Mouse (Mus musculus): ENCODE results near the gene Card14. TPM values are rescaled to one million over a fixed set of nuclear protein-coding genes. Genes with fewer than 3 reads are reported as not detected.
"Not testable (repeated sequence)": the region's sequence is repeated elsewhere in the genome, so short reads cannot be mapped to it uniquely, and the experiment has no call there.

Gene Card14
- polyA plus RNA-seq, 1 experiment from 2014 or later, result 1.9 TPM

DNA sequence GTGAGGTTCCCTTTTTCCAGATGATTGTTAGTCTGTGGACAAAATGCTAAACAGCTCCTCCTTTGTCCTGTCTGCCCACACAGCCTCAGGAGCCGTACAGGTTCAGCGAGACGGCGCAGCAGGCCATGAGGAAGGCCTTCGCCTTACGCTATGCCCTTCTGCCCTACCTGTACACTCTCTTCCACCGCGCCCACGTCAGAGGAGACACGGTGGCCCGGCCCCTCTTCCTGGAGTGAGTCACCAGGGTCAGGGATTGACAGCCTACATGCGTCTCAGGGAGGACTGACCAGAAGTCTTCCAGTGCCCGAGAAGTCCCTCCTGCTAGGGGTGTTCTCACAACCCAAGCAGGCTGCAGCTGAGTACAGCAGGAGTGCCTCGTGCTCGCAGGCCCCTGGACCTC lies 26.5 kb upstream of the Card14 start:
- H3K4me3 ChIP-seq (ENCODE audit: low read depth, low read length), result no peak overlapping the region
- ATAC-seq (ENCODE audit: low FRiP score, low TSS enrichment) (peak; percentile 89), DNase-seq (ENCODE audit: low spot score) (peak; percentile 80)
- no peak overlapping the region for H3K4me2 ChIP-seq (replicated peaks; ENCODE audit: low read depth)
- no peak overlapping the region for H3K9ac ChIP-seq (ENCODE audit: low read length)
- peaks cover 7% of the 10 kb centered on the region; the same call in 1 of the 2 replicates for H3K36me3 ChIP-seq (ENCODE audit: control insufficient read depth, insufficient read depth, low read length)
- no peak overlapping the region for H3K27ac ChIP-seq (replicated peaks)
- 72% methylated on average over 15 of the region's 15 CpGs for WGBS
- TF ChIP-seq CTCF (IDR thresholded peaks at IDR 0.05; ENCODE audit: low read depth), result no peak
- no peak for TF ChIP-seq EP300 (optimal IDR thresholded peaks at IDR 0.05)
- H3K27me3 ChIP-seq (ENCODE audit: control insufficient read depth, insufficient read depth, low read length), result no peaks in the 10 kb centered on the region
- no peaks in the 10 kb centered on the region for H3K9me3 ChIP-seq (ENCODE audit: control insufficient read depth, low read length)
- H3K4me1 ChIP-seq (replicated peaks; ENCODE audit: control insufficient read depth, insufficient read depth), result no peaks in the 10 kb centered on the region

DNA sequence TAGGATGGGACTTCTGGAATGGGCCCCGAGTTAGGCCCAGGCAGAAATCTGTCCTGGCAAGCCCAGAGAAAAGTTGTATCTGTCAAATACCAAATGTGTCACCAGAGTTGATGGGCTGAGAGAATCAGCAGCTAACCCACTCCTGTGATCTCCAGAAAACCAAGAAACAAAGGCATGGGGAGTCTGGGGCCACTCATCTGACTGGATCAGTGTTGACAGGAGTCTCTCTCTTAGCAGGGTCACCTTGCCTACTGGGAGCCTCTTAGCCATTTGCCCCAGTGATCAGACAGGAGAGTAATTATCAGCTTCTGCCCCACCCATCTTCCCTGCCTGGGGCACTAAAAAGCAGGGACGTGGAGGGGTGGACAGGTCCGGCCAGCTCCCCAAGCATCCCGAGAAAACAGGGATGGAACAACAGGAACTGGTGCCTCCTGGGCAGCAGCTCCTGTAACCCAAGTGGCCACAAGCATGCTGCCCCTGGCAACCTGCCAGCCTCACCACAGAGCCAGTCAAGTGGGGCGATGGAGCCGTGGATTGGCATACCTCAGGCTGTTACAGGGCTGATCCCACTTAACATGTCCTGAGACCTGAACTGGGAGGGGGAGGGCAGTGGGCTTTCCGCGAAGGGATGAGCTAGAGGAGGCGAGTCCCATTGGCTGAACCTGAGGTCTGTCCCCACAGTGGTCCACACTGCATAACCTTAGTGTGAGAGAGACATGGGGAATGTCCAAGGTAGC lies 21.6 kb upstream of the Card14 start:
- peak; percentile 45 for DNase-seq (ENCODE audit: low spot score)
- Histone ChIP-seq H3K4me3 (ENCODE audit: low read depth, low read length) (no peak overlapping the region), H3K4me2 (replicated peaks; ENCODE audit: low read depth) (no peak overlapping the region), H3K4me1 (replicated peaks; ENCODE audit: control insufficient read depth, insufficient read depth) (no peaks in the 10 kb centered on the region), H3K9ac (ENCODE audit: low read length) (no peak overlapping the region), H3K36me3 (ENCODE audit: control insufficient read depth, insufficient read depth, low read length) (peaks cover 31% of the 10 kb centered on the region), H3K27me3 (ENCODE audit: control insufficient read depth, insufficient read depth, low read length) (no peaks in the 10 kb centered on the region), H3K9me3 (ENCODE audit: control insufficient read depth, low read length) (no peaks in the 10 kb centered on the region), H3K27ac (replicated peaks) (no peak overlapping the region)
- 50% methylated on average over 9 of the region's 9 CpGs for WGBS
- TF ChIP-seq EP300 (optimal IDR thresholded peaks at IDR 0.05), result no peak
- TF ChIP-seq CTCF (IDR thresholded peaks at IDR 0.05; ENCODE audit: low read depth), result no peak
- ATAC-seq (ENCODE audit: low FRiP score, low TSS enrichment), result peak; percentile 16; the same call in 1 of the 2 replicates

DNA sequence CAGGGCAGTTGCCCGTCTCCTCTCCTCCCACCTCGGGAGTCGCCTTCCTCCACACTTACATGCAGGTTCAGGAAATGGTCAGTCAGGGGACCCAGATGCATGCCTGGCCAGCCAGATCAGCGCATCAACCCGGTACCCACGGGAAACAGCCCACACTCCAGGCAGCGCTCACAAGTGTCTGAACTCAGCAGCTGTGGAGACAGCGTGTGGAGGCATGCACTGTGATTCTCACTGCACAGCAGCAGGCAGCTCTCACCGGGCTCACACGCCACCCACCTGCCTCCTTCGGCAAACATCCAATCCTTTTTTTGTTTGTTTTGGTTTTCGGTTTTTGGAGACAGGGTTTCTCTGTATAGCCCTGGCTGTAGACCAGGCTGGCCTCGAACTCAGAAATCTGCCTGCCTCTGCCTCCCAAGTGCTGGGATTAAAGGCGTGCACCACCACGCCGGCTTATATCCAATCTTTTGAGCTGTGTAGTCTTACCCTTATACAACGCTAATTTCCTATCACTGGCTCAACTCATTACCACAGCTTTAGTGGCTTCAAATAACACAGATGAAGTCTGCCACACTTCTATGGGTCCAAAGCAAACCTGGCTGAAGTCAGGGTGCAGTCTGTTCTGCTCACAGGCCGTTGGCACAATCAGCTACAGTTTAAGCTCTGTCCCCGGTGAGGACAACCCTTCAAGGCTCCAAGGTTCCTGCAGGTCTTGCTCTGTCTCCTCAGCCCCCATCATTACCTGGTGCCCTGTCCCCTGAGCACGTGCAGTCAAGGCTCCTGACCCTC lies 20.2 kb upstream of the Card14 start:
- Histone ChIP-seq H3K4me1 (replicated peaks; ENCODE audit: control insufficient read depth, insufficient read depth) (no peaks in the 10 kb centered on the region), H3K9ac (ENCODE audit: low read length) (no peak overlapping the region), H3K36me3 (ENCODE audit: control insufficient read depth, insufficient read depth, low read length) (peaks cover 40% of the 10 kb centered on the region), H3K4me3 (ENCODE audit: low read depth, low read length) (no peak overlapping the region), H3K27ac (replicated peaks) (no peak overlapping the region), H3K9me3 (ENCODE audit: control insufficient read depth, low read length) (no peaks in the 10 kb centered on the region), H3K4me2 (replicated peaks; ENCODE audit: low read depth) (no peak overlapping the region), H3K27me3 (ENCODE audit: control insufficient read depth, insufficient read depth, low read length) (no peaks in the 10 kb centered on the region)
- no peak for DNase-seq (ENCODE audit: low spot score)
- ATAC-seq (ENCODE audit: low FRiP score, low TSS enrichment), result no peak
- 72% methylated on average over 20 of the region's 20 CpGs for WGBS
- TF ChIP-seq CTCF (IDR thresholded peaks at IDR 0.05; ENCODE audit: low read depth) (no peak), EP300 (optimal IDR thresholded peaks at IDR 0.05) (no peak)

DNA sequence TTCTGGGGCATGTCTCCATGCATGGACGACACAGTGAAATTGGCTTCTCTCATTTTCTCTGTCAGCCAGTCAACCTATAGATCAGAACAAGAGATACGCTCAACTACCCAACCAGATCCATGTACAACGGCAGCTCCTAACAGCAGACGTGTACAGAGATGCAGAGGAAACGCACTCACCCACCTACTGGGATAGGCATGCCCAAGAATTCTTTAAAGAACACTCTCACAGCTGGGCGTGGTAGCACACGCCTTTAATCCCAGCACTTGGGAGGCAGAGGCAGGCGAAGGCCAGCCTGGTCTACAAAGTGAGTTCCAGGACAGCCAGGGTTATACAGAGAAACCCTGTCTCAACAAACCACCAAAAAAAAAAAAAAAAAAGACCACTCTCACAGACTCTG lies 14.7 kb upstream of the Card14 start:
- not testable (repeated sequence) for H3K4me2 ChIP-seq (replicated peaks; ENCODE audit: low read depth); H3K4me1 ChIP-seq (replicated peaks; ENCODE audit: control insufficient read depth, insufficient read depth); H3K27me3 ChIP-seq (ENCODE audit: control insufficient read depth, insufficient read depth, low read length); H3K4me3 ChIP-seq (ENCODE audit: low read depth, low read length); DNase-seq (ENCODE audit: low spot score); H3K9me3 ChIP-seq (ENCODE audit: control insufficient read depth, low read length); ATAC-seq (ENCODE audit: low FRiP score, low TSS enrichment); H3K27ac ChIP-seq (replicated peaks); H3K9ac ChIP-seq (ENCODE audit: low read length)
- H3K36me3 ChIP-seq (ENCODE audit: control insufficient read depth, insufficient read depth, low read length), result peaks cover 70% of the 10 kb centered on the region
- WGBS, result 92% methylated on average over 8 of the region's 8 CpGs

GRCm38 (mm10) chr11:119297996-119298395 lies 9.6 kb upstream of the Card14 start:
- TF ChIP-seq CTCF (IDR thresholded peaks at IDR 0.05; ENCODE audit: low read depth) (0 out of 2 replicates have a peak, but pooled peaks have one; percentile 16), EP300 (optimal IDR thresholded peaks at IDR 0.05) (no peak)
- Histone ChIP-seq H3K36me3 (ENCODE audit: control insufficient read depth, insufficient read depth, low read length) (peaks cover 42% of the 10 kb centered on the region), H3K9me3 (ENCODE audit: control insufficient read depth, low read length) (no peaks in the 10 kb centered on the region), H3K4me2 (replicated peaks; ENCODE audit: low read depth) (no peak overlapping the region), H3K27me3 (ENCODE audit: control insufficient read depth, insufficient read depth, low read length) (no peaks in the 10 kb centered on the region), H3K27ac (replicated peaks) (no peak overlapping the region), H3K9ac (ENCODE audit: low read length) (no peak overlapping the region), H3K4me1 (replicated peaks; ENCODE audit: control insufficient read depth, insufficient read depth) (peaks cover 4% of the 10 kb centered on the region), H3K4me3 (ENCODE audit: low read depth, low read length) (no peak overlapping the region)
- no peak for ATAC-seq (ENCODE audit: low FRiP score, low TSS enrichment)
- 74% methylated on average over 6 of the region's 6 CpGs for WGBS
- no peak for DNase-seq (ENCODE audit: low spot score)

DNA sequence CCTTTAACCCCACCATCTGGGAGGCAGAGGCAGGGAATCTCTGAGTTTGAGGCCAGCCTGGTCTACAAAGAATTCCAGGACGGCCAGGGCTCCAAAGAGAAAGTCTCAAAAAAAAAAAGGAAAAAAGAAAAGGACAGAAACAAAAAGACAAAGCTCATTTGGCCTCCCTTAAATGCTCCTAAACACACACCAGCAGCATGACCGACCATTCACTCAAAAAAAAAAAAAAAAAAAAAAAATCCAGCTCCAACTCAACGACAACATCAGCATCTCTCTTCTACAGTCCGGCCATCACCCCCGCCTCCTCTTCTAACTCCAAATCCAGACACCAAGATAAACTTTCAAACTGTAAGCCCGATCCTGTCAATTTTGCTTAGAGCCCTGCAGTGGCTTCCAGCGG lies 8.7 kb upstream of the Card14 start:
- ATAC-seq (ENCODE audit: low FRiP score, low TSS enrichment) (no peak), DNase-seq (ENCODE audit: low spot score) (no peak)
- Histone ChIP-seq H3K9ac (ENCODE audit: low read length) (peak overlapping the region; percentile 95), H3K4me3 (ENCODE audit: low read depth, low read length) (peak overlapping the region; percentile 94), H3K27ac (replicated peaks) (peak overlapping the region; percentile 91), H3K4me2 (replicated peaks; ENCODE audit: low read depth) (peak overlapping the region; percentile 88), H3K9me3 (ENCODE audit: control insufficient read depth, low read length) (no peaks in the 10 kb centered on the region), H3K4me1 (replicated peaks; ENCODE audit: control insufficient read depth, insufficient read depth) (peaks cover 4% of the 10 kb centered on the region), H3K27me3 (ENCODE audit: control insufficient read depth, insufficient read depth, low read length) (no peaks in the 10 kb centered on the region), H3K36me3 (ENCODE audit: control insufficient read depth, insufficient read depth, low read length) (peaks cover 34% of the 10 kb centered on the region)
- 6% methylated on average over 7 of the region's 7 CpGs for WGBS
- TF ChIP-seq EP300 (optimal IDR thresholded peaks at IDR 0.05), result no peak
- TF ChIP-seq CTCF (IDR thresholded peaks at IDR 0.05; ENCODE audit: low read depth), result no peak
